Mouse (Mus musculus) lung, embryonic 16.5 days (tissue): ENCODE results near the gene Slc34a3. TPM values are rescaled to one million over a fixed set of nuclear protein-coding genes. Genes with fewer than 3 reads are reported as not detected.

ENCODE experiments used
- ATAC-seq: fragments of 200-750 bp; cut with Nextera tagmentation; 2 replicates; pipeline ENCODE4 v1.8.0; 2017; ENCODE audit warnings: low read depth, mild to moderate bottlenecking, moderate library complexity
- H3K27ac ChIP-seq: fragments of 300-500 bp; sonication (generic); 2 replicates; pipeline ENCODE4 v1.5.1; 2014; ENCODE audit warnings: mild to moderate bottlenecking, control low read depth, low read length
- H3K27me3 ChIP-seq: fragments of 300-500 bp; sonication (generic); 2 replicates; pipeline ENCODE4 v1.6.1; 2014; ENCODE audit warnings: low read depth, low read length, mixed read lengths; ENCODE audit not compliant: control insufficient read depth, insufficient read depth
- H3K36me3 ChIP-seq: fragments of 300-500 bp; sonication (generic); 2 replicates; pipeline ENCODE4 v1.6.1; 2014; ENCODE audit warnings: low read length; ENCODE audit not compliant: control insufficient read depth, insufficient read depth
- H3K4me1 ChIP-seq: fragments of 300-500 bp; sonication (generic); replicated peaks from 2 replicates; pipeline ENCODE4 v1.6.1; 2014; ENCODE audit warnings: low read length, mixed read lengths; ENCODE audit not compliant: control insufficient read depth, insufficient read depth
- H3K4me2 ChIP-seq: fragments of 300-500 bp; sonication (generic); 2 replicates; pipeline ENCODE4 v1.6.1; 2014; ENCODE audit warnings: low read depth, low read length, control low read depth
- H3K4me3 ChIP-seq: fragments of 300-500 bp; sonication (generic); 2 replicates; pipeline ENCODE4 v1.5.1; 2014; ENCODE audit warnings: mild to moderate bottlenecking, low read length, control low read depth
- H3K9ac ChIP-seq: fragments of 300-500 bp; sonication (generic); 2 replicates; pipeline ENCODE4 v1.6.1; 2014; ENCODE audit warnings: low read length, control low read depth
- H3K9me3 ChIP-seq: fragments of 300-500 bp; sonication (generic); 2 replicates; pipeline ENCODE4 v1.6.1; 2016; ENCODE audit warnings: low read length; ENCODE audit not compliant: control insufficient read depth
- WGBS: fragments of 180-500 bp; shearing (Covaris S2); extraction: QIAGEN DNeasy Blood & Tissue Kit; methylation state at CpG from one replicate; pipeline ENCODE4 v1.1.7; 2014; 5-methylcytosine and 5-hydroxymethylcytosine counted together
- polyA plus RNA-seq: library from polyadenylated mRNA; unstranded; fragments of >200 nt; fragmentation: Nextera tagmentation; extraction: Ambion mirVana; gene quantifications from 2 replicates; pipeline ENCODE4 v1.2.1, GENCODE M21; 2015

Gene Slc34a3
- polyA plus RNA-seq, 1 experiment from 2014 or later: not detected

DNA sequence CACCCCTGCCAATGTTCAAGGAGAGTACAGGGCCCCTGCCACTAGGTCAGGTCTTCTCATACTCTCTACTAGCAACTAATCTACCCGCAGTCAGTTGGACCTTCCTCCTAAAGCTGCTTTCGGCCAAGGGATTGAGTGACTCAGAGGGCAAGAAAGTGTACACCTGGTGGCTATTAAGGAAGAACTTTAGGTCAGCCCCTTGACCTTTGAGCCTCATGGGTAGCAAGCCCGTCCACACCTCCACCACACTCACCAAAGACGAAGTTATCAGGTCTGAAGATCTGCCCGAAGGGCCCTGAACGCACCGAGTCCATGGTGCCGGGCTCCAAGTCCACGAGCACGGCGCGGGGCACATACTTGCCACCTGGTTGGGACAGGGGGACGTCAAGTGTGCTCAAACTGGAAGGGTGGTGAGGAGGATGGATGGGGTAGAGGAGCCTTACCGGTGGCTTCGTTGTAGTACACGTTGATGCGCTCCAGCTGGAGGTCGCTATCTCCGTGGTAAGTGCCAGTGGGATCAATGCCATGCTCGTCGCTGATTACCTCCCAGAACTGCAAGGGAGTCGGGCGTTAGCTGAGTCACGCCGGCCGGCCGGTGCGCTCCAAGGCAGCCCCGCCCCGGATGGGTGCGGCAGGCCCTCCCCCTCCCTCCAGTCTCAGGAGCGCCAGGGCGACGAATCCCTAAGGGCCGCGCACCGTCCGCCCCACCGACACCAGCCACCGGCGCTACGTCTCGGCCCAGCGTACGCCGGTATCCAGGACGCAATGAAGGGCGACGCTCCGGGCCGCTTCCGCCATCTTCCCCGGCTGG is 10.3 kb downstream of the Slc34a3 start:
- Histone ChIP-seq H3K4me2 (peak overlapping the region; percentile 90), H3K27ac (peak overlapping the region; percentile 97), H3K27me3 (no peaks in the 10 kb centered on the region), H3K4me1 (peaks cover 19% of the 10 kb centered on the region), H3K36me3 (peaks cover 7% of the 10 kb centered on the region), H3K9me3 (no peaks in the 10 kb centered on the region), H3K9ac (peak overlapping the region; percentile 85), H3K4me3 (peak overlapping the region; percentile 87)
- peak; percentile 45 for ATAC-seq
- under 1% methylated on average over 50 of the region's 53 CpGs for WGBS

- no peak overlapping the region for H3K4me3 ChIP-seq
- H3K27ac ChIP-seq: no peak overlapping the region
- H3K9ac ChIP-seq: no peak overlapping the region
- H3K27me3 ChIP-seq: no peaks in the 10 kb centered on the region
- H3K4me2 ChIP-seq: no peak overlapping the region
- ATAC-seq: no peak
- H3K4me1 ChIP-seq: peaks cover 11% of the 10 kb centered on the region
- peaks cover 7% of the 10 kb centered on the region for H3K36me3 ChIP-seq
- no peaks in the 10 kb centered on the region for H3K9me3 ChIP-seq
- 70% methylated on average over 5 of the region's 5 CpGs for WGBS
These were observed 12.8 kb downstream of the Slc34a3 start for GRCm38 (mm10) chr2:25221331-25221772.

- Histone ChIP-seq H3K27ac (no peak within 1 kb of the TSS), H3K4me3 (no peak within 1 kb of the TSS), H3K36me3 (peaks cover 7% of the 10 kb centered on the region), H3K4me2 (no peak within 1 kb of the TSS), H3K9me3 (no peaks in the 10 kb centered on the region), H3K9ac (no peak within 1 kb of the TSS), H3K4me1 (peaks cover 3% of the 10 kb centered on the region), H3K27me3 (no peaks in the 10 kb centered on the region)
- no peak for ATAC-seq
These were observed 15.7 kb downstream of the Slc34a3 start, which contains the start of gene Fam166a for GRCm38 (mm10) chr2:25218445-25218844. Fam166a (plus strand) TSS chr2:25218745.

GRCm38 (mm10) chr2:25217666-25218065 is 16.5 kb downstream of the Slc34a3 start:
- Histone ChIP-seq H3K4me1 (no peaks in the 10 kb centered on the region), H3K27ac (no peak overlapping the region), H3K9me3 (no peaks in the 10 kb centered on the region), H3K27me3 (no peaks in the 10 kb centered on the region), H3K4me2 (no peak overlapping the region), H3K36me3 (peaks cover 7% of the 10 kb centered on the region), H3K4me3 (no peak overlapping the region), H3K9ac (no peak overlapping the region)
- 53% methylated on average over 2 of the region's 2 CpGs for WGBS
- ATAC-seq: no peak

- peaks cover 11% of the 10 kb centered on the region for H3K4me1 ChIP-seq
- H3K27me3 ChIP-seq: no peaks in the 10 kb centered on the region
- no peak within 1 kb of the TSS for H3K27ac ChIP-seq
- H3K9ac ChIP-seq: no peak within 1 kb of the TSS
- 57% methylated on average over 3 of the region's 3 CpGs for WGBS
- H3K9me3 ChIP-seq: no peaks in the 10 kb centered on the region
- H3K36me3 ChIP-seq: no peaks in the 10 kb centered on the region
- ATAC-seq: no peak
- H3K4me3 ChIP-seq: no peak within 1 kb of the TSS
- H3K4me2 ChIP-seq: no peak within 1 kb of the TSS
These were observed 19.7 kb downstream of the Slc34a3 start, which contains the start of gene Stpg3 for GRCm38 (mm10) chr2:25214444-25214843. Stpg3 (minus strand) TSS chr2:25214637.

DNA sequence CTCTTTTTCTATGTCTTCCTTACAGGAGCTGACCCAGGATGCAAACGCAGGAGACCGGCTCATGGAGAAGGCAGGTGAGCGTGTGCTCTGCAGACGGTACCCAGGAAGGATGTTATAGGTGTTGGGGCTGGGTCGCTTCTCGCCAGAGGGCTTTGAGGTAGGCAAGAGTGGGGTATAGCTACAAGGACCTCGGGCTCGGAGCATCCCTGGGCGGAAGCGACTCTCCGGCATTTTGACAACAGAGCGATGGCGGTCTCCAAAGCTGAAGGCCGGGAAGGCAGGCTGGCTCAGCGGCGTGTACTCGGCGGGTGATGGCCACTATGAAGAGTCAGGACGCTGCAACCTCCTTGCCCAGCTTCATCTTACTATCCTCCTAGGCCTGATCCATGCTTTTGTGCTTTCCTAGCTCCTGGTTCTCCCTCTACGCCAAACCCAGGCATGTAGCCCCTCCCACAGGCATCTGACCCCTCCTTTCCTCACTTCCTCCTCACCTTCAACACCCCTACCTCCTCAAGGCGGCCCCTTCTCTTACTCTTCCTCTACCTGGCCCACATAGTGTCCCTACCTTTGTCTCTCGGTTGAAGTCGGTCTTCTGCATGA is 20.8 kb downstream of the Slc34a3 start:
- 60% methylated on average over 23 of the region's 23 CpGs for WGBS

DNA sequence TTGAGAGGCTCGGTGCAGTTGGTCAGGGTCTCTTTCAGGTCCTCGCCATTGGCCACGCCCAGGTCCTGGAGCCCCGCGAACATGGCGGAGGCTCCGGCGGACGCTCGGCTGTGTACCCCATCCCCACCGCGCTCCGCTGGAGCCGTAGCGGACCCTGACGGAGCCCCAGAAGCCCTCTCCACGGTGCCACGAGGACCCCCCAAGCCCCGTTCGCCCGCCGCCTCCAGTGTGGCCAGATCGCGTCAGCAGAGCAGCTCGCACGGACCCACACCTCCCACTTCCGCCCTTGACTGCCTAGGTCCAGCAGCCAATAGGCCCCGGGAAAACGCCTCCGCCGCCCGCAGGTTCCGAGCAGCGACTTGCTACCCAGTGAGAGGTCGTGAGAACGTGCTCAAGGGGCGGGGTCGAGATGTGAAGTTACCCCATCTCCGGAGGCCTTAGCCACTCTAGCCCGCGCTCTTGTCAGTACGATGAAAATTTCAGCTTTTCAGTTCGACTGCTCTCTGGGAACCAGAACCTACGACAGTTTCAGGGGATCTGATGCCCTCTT is 23.0 kb downstream of the Slc34a3 start, which contains the start of gene Nelfb:
Gene Nelfb (minus strand): TSS at position 369 of the 550 bp plus-strand sequence.
- peak within 1 kb of the TSS; percentile 91 for H3K9ac ChIP-seq
- WGBS: under 1% methylated on average over 44 of the region's 44 CpGs
- peaks cover 11% of the 10 kb centered on the region for H3K4me1 ChIP-seq
- no peaks in the 10 kb centered on the region for H3K9me3 ChIP-seq
- H3K4me2 ChIP-seq: peak within 1 kb of the TSS; percentile 82
- H3K36me3 ChIP-seq: peaks cover 6% of the 10 kb centered on the region
- H3K27ac ChIP-seq: peak within 1 kb of the TSS; percentile 71
- peak within 1 kb of the TSS; percentile 91 for H3K4me3 ChIP-seq
- H3K27me3 ChIP-seq: no peaks in the 10 kb centered on the region
- ATAC-seq: peak; percentile 96

More for the DNA sequence above, 20.8 kb downstream of the Slc34a3 start:
- H3K9me3 ChIP-seq: no peaks in the 10 kb centered on the region
- peaks cover 11% of the 10 kb centered on the region for H3K4me1 ChIP-seq
- H3K27me3 ChIP-seq: no peaks in the 10 kb centered on the region
- H3K9ac ChIP-seq: no peak overlapping the region
- H3K4me2 ChIP-seq: no peak overlapping the region
- H3K27ac ChIP-seq: no peak overlapping the region
- no peaks in the 10 kb centered on the region for H3K36me3 ChIP-seq
- no peak overlapping the region for H3K4me3 ChIP-seq
- ATAC-seq: no peak

DNA sequence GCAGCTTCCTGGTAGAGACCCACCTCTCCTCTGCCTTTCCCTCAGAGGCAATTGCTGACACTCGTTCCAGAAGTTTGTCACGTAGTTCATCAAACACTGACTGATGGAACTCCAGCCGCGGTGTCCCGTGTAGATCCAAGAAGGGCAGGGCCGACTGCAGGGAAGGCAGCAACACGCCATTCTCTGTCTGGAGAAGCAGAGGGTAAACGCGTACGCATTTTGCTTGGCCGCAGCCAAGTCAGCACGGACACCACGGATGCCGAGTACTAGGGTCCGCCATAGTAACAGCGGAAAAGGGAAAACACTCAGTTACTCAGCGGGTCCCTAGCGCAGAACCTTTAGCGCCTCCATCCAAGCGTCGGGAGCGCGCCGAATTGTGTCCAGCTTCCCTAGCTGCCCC is 23.5 kb downstream of the Slc34a3 start:
- Histone ChIP-seq H3K4me3 (peak overlapping the region; percentile 91), H3K27me3 (no peaks in the 10 kb centered on the region), H3K9ac (peak overlapping the region; percentile 91), H3K4me1 (peaks cover 11% of the 10 kb centered on the region), H3K9me3 (no peaks in the 10 kb centered on the region), H3K27ac (peak overlapping the region; percentile 71), H3K36me3 (peaks cover 12% of the 10 kb centered on the region), H3K4me2 (peak overlapping the region; percentile 82)
- WGBS: under 1% methylated on average over 24 of the region's 24 CpGs
- peak; percentile 35 for ATAC-seq

- Histone ChIP-seq H3K4me3 (no peak overlapping the region), H3K27me3 (no peaks in the 10 kb centered on the region), H3K4me2 (no peak overlapping the region), H3K9me3 (no peaks in the 10 kb centered on the region), H3K4me1 (peaks cover 11% of the 10 kb centered on the region), H3K27ac (no peak overlapping the region), H3K9ac (no peak overlapping the region), H3K36me3 (peaks cover 31% of the 10 kb centered on the region)
- 96% methylated on average over 1 of the region's 1 CpGs for WGBS
- ATAC-seq: no peak
These were observed 26.6 kb downstream of the Slc34a3 start for GRCm38 (mm10) chr2:25207593-25207992.
